Mouse (Mus musculus) lung, postnatal 25 days (tissue): ENCODE measurements around the gene Dcx.

Experiments used
- DNase-seq: peaks from one replicate; pipeline ENCODE4 v3.0.0; 2022; ENCODE audit warnings: low spot score

Dcx gene

GRCm38 (mm10) chrX:143827212-143827611, 105.9 kb downstream of the Dcx start, which contains the start of gene Capn6:
Gene Capn6 (minus strand): TSS chrX:143827414.
- peak; percentile 9 for DNase-seq

GRCm38 (mm10) chrX:143826521-143826920, 106.6 kb downstream of the Dcx start:
- no peak for DNase-seq

- DNase-seq = no peak
Observed at GRCm38 (mm10) chrX:143818961-143819360, 114.2 kb downstream of the Dcx start.

GRCm38 (mm10) chrX:143815948-143816347, 117.2 kb downstream of the Dcx start:
- no peak for DNase-seq
